Mouse (Mus musculus) heart, adult 10 weeks (tissue): ENCODE measurements around the gene Tmem246. TPM values are rescaled to one million over a fixed set of nuclear protein-coding genes. Genes with fewer than 3 reads are reported as not detected.

Source experiments
- polyA plus RNA-seq: library from polyadenylated mRNA; stranded (reverse); fragments of 350-450 nt; fragmentation: Illumina TruSeq; extraction: RNeasy Lipid Tissue Mini Kit (QIAGEN cat#74804); gene quantifications from one replicate; pipeline ENCODE4 v1.2.3, GENCODE M21; 2014; ENCODE audit warnings: low read depth, low replicate concordance

The Tmem246 gene
- 45.3 TPM for polyA plus RNA-seq

DNA sequence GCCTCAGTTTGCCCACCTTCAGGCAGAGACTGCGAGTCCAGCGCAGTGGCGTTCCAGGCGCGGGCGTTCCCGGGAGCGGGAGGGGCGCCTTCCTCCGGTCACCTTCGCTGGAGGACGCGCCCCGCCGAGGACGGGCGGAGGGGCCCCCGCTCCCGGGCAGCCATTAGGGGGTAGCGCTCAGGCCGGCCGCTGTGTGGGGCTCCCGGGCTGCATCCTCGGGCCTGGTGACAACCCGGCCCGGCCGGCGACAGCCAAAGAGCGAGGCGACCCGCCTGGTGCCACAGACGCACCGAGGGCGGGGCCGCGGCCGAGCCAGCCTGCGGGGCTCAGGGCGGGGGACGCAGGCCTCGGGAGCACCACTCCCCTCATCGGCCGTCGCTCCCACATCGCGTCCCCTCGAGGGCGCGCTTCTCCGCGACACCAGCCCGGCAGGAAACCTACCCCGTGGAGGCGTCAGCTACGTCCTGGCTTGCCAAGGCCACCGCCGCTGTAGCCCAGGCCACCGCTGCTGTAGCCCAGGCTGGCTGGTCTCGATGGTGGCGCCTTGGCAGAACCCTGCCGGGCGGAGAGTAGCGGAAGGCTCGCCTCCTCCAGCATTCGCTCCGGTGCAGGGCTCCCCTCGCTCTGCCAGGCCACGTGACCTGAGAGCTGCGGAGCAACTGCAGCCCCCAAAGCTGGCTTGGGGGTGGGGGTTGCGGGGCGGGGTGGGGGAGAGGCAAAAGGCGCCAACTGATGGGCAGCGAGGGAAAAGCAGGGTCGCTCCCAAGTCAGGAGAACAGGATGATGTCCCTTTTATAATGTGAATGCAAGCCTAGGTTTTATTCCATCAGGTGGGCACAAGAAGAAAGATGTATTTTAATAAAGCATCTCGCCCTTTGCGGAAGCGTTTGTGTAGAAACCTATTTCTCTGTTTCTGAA lies at the start of gene Tmem246:
TSS of gene Tmem246 (minus strand) at position 694 of the 918 bp plus-strand sequence.

DNA sequence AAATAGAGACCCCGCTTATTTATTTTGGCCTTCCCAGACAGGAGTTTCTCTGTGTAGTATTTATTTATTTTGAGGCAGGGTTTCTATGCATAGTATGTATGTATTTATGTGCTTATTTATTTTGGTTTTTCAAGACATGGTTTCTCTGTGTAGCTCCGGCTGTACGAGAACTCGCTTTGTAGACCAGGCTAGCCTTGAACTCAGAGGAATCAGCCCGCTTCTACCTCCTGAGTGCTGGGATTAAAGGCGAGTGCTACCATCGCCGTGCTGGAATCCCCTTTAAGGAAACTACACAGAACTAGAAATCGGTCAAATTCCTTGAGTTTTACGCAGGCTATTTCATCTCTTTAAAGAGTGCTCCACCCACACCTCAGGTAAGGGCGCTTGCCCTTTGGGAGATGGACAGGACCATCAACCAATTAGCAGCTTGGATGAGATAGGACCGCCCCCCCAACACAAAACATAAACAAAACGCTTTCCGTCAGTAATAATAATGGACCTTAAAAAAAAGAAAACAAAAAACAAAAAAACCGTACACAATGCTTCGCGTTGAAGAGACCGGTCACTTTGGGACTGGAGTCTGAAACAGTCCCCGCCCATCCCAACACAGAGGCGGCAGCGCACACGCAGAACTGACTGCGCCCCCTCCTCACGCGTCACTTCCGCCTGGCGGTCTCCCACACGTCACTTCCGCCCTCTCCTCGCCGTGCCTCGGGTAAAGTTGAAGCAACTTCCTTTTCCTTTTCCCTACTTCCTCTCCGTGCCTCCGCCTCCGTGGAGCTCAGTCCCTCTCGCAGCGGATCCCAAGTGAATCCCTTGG lies 33.9 kb upstream of the Tmem246 start, which contains the start of gene Rnf20:
TSS of gene Rnf20 (plus strand) at position 688 of the 820 bp plus-strand sequence.

DNA sequence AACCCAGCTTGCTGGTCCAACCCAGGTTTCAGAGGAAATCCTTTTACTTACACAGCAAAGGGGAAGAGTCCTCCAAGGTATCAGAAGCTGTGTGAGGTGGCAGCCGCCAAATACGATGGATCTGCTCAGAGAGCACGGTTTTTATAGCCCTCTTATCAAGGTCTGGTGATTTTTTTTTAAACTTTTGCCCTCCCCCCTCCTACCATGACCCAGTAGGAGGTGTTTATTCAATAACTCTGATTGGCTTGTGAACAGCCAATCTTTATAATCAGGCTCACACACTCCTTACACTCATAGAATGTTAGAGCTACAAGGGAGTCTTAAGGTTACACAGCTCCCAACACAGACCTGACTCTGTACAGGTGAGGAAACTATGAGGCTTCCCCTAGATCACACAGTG lies 48.3 kb downstream of the Tmem246 start, which contains the start of gene Aldob:
TSS of gene Aldob (minus strand) at position 164 of the 400 bp plus-strand sequence.

Other genes starting within 250 kb of the Tmem246 start
- not detected for gene Acnat2, start 189.7 kb downstream of the Tmem246 start, polyA plus RNA-seq
- not detected for gene Acnat1, start 124.0 kb downstream of the Tmem246 start, polyA plus RNA-seq
- not detected for gene Baat, start 91.3 kb downstream of the Tmem246 start, polyA plus RNA-seq
- 63.7 TPM for gene Mrpl50, start 76.8 kb downstream of the Tmem246 start, polyA plus RNA-seq
- 5.1 TPM for gene Zfp189, start 76.7 kb downstream of the Tmem246 start, polyA plus RNA-seq
- 9.4 TPM for gene Aldob, start 48.3 kb downstream of the Tmem246 start, polyA plus RNA-seq
- gene Rnf20, start 34.1 kb upstream of the Tmem246 start, polyA plus RNA-seq: 32.0 TPM
- gene Ppp3r2, start 84.1 kb upstream of the Tmem246 start, polyA plus RNA-seq: not detected
- gene Grin3a, start 247.9 kb upstream of the Tmem246 start, polyA plus RNA-seq: 0.08 TPM